In the genomic region with DNA sequence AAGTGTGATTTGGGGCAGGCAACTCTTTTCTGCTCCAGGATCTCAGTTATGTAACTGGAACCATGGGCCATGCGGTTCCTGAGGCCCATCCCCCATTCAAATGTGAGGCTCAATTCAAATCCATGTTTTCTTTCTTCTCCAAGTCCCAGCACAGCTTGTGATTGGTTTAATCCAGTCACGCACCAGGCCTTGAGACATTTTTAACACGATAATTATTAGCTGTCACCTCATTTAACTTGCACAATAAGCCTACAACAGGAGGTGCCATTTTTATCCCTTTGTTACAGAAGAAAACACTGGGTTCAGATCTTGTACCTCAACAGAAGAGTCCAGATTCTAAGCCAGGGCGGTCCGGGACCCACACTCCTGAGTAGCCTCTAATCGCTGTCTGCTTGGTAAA, we compare ENCODE assay signal across 22 mouse cellular contexts. TPM values are rescaled to one million over a fixed set of nuclear protein-coding genes. Genes with fewer than 3 reads are reported as not detected.
A peak's percentile ranks its signal among the peaks of the same experiment; 100 is the strongest.
DNase-seq lines count a peak whose midpoint lies in the region; ATAC-seq and TF ChIP-seq lines count a peak whose summit lies in the region.
"Had no signal": no experiment of that assay in that cellular context is flagged by ENCODE, and none has a peak within 500 bp of the region (broad histone marks: within the 10 kb centered on the region; RNA-seq: fewer than 3 reads in every experiment).

No protein-coding gene starts in this region.

- no peak for TF ChIP-seq CTCF in lung, embryonic 14.5 days (IDR thresholded peaks at IDR 0.05; ENCODE audit: low read depth)
- no peak for TF ChIP-seq CTCF in brain, embryonic 14.5 days (IDR thresholded peaks at IDR 0.05; ENCODE audit: borderline replicate concordance, extremely low read depth, insufficient read depth, insufficient read length)

- H3K27ac ChIP-seq in forebrain, embryonic 12.5 days: 0 out of 2 replicates have a peak overlapping the region, but pooled peaks have one; percentile 46
- H3K27ac ChIP-seq in forebrain, embryonic 10.5 days: no peak overlapping the region
- H3K27ac ChIP-seq in lung, embryonic 14.5 days (ENCODE audit: low read depth): peak overlapping the region; percentile 63; the same call in 1 of the 2 replicates
- peak overlapping the region; percentile 75 for H3K27ac ChIP-seq in forebrain, embryonic 16.5 days (ENCODE audit: low read length)
- H3K27ac ChIP-seq: embryonic facial prominence, embryonic 15.5 days; hindbrain, embryonic 15.5 days; limb, embryonic 13.5 days; liver, embryonic 13.5 days; midbrain, embryonic 12.5 days had no signal

- DNase-seq in forebrain, embryonic 10.5 days (ENCODE audit: extremely low spot score, low spot score): no peak
- DNase-seq in lung, embryonic 14.5 days: peak; percentile 58
- no peak for DNase-seq in lung, adult 18-20 months
- DNase-seq in brain, embryonic 14.5 days (ENCODE audit: low read depth): peak; percentile 74
- DNase-seq in kidney, adult 11 months: no peak
- DNase-seq: adrenal gland, postnatal 25 days; cerebellum, adult 8-10 months; gastrocnemius, postnatal 36 days; heart, postnatal 36 days; liver, embryonic 13.5 days; right cerebral cortex, postnatal 4 days; thymus, postnatal 25 days had no signal

- H3K9me3 ChIP-seq in forebrain, embryonic 12.5 days: no peaks in the 10 kb centered on the region
- no peaks in the 10 kb centered on the region for H3K9me3 ChIP-seq in forebrain, embryonic 10.5 days
- no peaks in the 10 kb centered on the region for H3K9me3 ChIP-seq in lung, embryonic 14.5 days (ENCODE audit: low read depth, low read length)
- no peaks in the 10 kb centered on the region for H3K9me3 ChIP-seq in forebrain, embryonic 16.5 days (ENCODE audit: control insufficient read depth, low read length)
- H3K9me3 ChIP-seq: embryonic facial prominence, embryonic 15.5 days; hindbrain, embryonic 15.5 days; limb, embryonic 13.5 days; liver, embryonic 13.5 days; midbrain, embryonic 12.5 days had no signal

- WGBS in forebrain, embryonic 12.5 days: 65% methylated on average over 6 of the region's 6 CpGs
- WGBS in forebrain, embryonic 10.5 days: 82% methylated on average over 6 of the region's 6 CpGs
- WGBS in lung, embryonic 14.5 days: 62% methylated on average over 6 of the region's 6 CpGs
- 46% methylated on average over 6 of the region's 6 CpGs for WGBS in forebrain, embryonic 16.5 days

- H3K36me3 ChIP-seq in forebrain, embryonic 12.5 days (replicated peaks): no peaks in the 10 kb centered on the region
- H3K36me3 ChIP-seq in forebrain, embryonic 10.5 days (replicated peaks): no peaks in the 10 kb centered on the region
- H3K36me3 ChIP-seq in lung, embryonic 14.5 days (ENCODE audit: insufficient read depth): no peaks in the 10 kb centered on the region
- H3K36me3 ChIP-seq in forebrain, embryonic 16.5 days (ENCODE audit: control insufficient read depth, insufficient read depth): no peaks in the 10 kb centered on the region
- H3K36me3 ChIP-seq: embryonic facial prominence, embryonic 15.5 days; hindbrain, embryonic 15.5 days; limb, embryonic 13.5 days; liver, embryonic 13.5 days; midbrain, embryonic 12.5 days had no signal

- peaks cover 12% of the 10 kb centered on the region; the same call in 1 of the 2 replicates for H3K27me3 ChIP-seq in forebrain, embryonic 12.5 days
- H3K27me3 ChIP-seq in forebrain, embryonic 10.5 days (ENCODE audit: poor library complexity, severe bottlenecking): peaks cover 4% of the 10 kb centered on the region; the same call in 1 of the 2 replicates
- H3K27me3 ChIP-seq in lung, embryonic 14.5 days (ENCODE audit: insufficient read depth, low read length): no peaks in the 10 kb centered on the region
- no peaks in the 10 kb centered on the region; the same call in 1 of the 2 replicates for H3K27me3 ChIP-seq in forebrain, embryonic 16.5 days (replicated peaks; ENCODE audit: control insufficient read depth, insufficient read depth, low read length)
- H3K27me3 ChIP-seq: embryonic facial prominence, embryonic 15.5 days; limb, embryonic 13.5 days had no signal

- H3K9ac ChIP-seq in forebrain, embryonic 12.5 days: no peak overlapping the region
- H3K9ac ChIP-seq in lung, embryonic 14.5 days: no peak overlapping the region
- H3K9ac ChIP-seq in forebrain, embryonic 16.5 days (replicated peaks; ENCODE audit: low read depth, low read length): no peak overlapping the region
- H3K9ac ChIP-seq: embryonic facial prominence, embryonic 15.5 days; hindbrain, embryonic 15.5 days; limb, embryonic 13.5 days; liver, embryonic 13.5 days; midbrain, embryonic 12.5 days had no signal

- no peak for TF ChIP-seq POLR2A in brain, embryonic 14.5 days (IDR thresholded peaks at IDR 0.05; ENCODE audit: borderline replicate concordance, extremely low read depth, insufficient read depth, insufficient read length, poor library complexity, severe bottlenecking)

- H3K4me3 ChIP-seq in forebrain, embryonic 12.5 days (replicated peaks): no peak overlapping the region
- no peak overlapping the region for H3K4me3 ChIP-seq in forebrain, embryonic 10.5 days
- H3K4me3 ChIP-seq in lung, embryonic 14.5 days (ENCODE audit: low read depth, low read length): no peak overlapping the region
- no peak overlapping the region for H3K4me3 ChIP-seq in forebrain, embryonic 16.5 days (replicated peaks; ENCODE audit: low read length)
- H3K4me3 ChIP-seq: embryonic facial prominence, embryonic 15.5 days; hindbrain, embryonic 15.5 days; limb, embryonic 13.5 days; liver, embryonic 13.5 days; midbrain, embryonic 12.5 days had no signal

- no peak overlapping the region for H3K4me2 ChIP-seq in forebrain, embryonic 12.5 days
- no peak overlapping the region; the same call in 1 of the 2 replicates for H3K4me2 ChIP-seq in lung, embryonic 14.5 days
- no peak overlapping the region for H3K4me2 ChIP-seq in forebrain, embryonic 16.5 days (ENCODE audit: low read length)
- H3K4me2 ChIP-seq: embryonic facial prominence, embryonic 15.5 days; heart, embryonic 11.5 days; hindbrain, embryonic 15.5 days; limb, embryonic 13.5 days; liver, embryonic 13.5 days; midbrain, embryonic 12.5 days had no signal

- peaks cover 10% of the 10 kb centered on the region; the same call in 1 of the 2 replicates for H3K4me1 ChIP-seq in forebrain, embryonic 12.5 days
- H3K4me1 ChIP-seq in forebrain, embryonic 10.5 days: peaks cover 10% of the 10 kb centered on the region
- peaks cover 19% of the 10 kb centered on the region for H3K4me1 ChIP-seq in lung, embryonic 14.5 days (ENCODE audit: insufficient read depth)
- peaks cover 5% of the 10 kb centered on the region for H3K4me1 ChIP-seq in forebrain, embryonic 16.5 days (replicated peaks; ENCODE audit: control insufficient read depth, insufficient read depth, low read length)
- H3K4me1 ChIP-seq: hindbrain, embryonic 15.5 days had no signal

- ATAC-seq in forebrain, embryonic 12.5 days (ENCODE audit: low FRiP score): no peak
- ATAC-seq in lung, embryonic 14.5 days (ENCODE audit: insufficient read depth): peak; percentile 13; the same call in 1 of the 2 replicates
- peak; percentile 59 for ATAC-seq in forebrain, embryonic 16.5 days
- ATAC-seq in inflammation-experienced regulatory T-cells, adult 6 months: no peak
- ATAC-seq: CD4-positive, CD25-positive, alpha-beta regulatory T cell, adult 4 months; intestine, postnatal 0 days had no signal

RNA-seq across cellular contexts. Expression of a gene that starts 34.4 kb away (rescaled TPM):
- polyA plus RNA-seq in forebrain, embryonic 12.5 days (2016; fragmentation: Nextera tagmentation; extraction: Ambion mirVana): 12.5 and 12.6 TPM in 2 replicates
- 6.8 and 7.4 TPM in 2 replicates for polyA plus RNA-seq in forebrain, embryonic 10.5 days (2016; fragmentation: Nextera tagmentation; extraction: Ambion mirVana)
- 8.4 and 8.5 TPM in 2 replicates for polyA plus RNA-seq in lung, embryonic 14.5 days (2014; fragmentation: Nextera tagmentation; extraction: Ambion mirVana)
- polyA plus RNA-seq in brain, embryonic 14.5 days (2012; rRNA removed): 15.4 and 33.5 TPM in 2 replicates
- polyA plus RNA-seq in forebrain, embryonic 16.5 days (2015; fragmentation: Nextera tagmentation; extraction: Ambion mirVana): 9.3 and 10.9 TPM in 2 replicates
- polyA plus RNA-seq in inflammation-experienced regulatory T-cells, adult 6 months (2017; shearing (Covaris generic)): 1 to 10 TPM in 2 of 3 experiments, under 1 TPM in 1; 0.98 to 1.8 (median 1.5) TPM

RNA-seq across cellular contexts. Expression of a gene that starts 44.5 kb away (rescaled TPM):
- 12.0 and 15.0 TPM in 2 replicates for polyA plus RNA-seq in forebrain, embryonic 12.5 days (2016; fragmentation: Nextera tagmentation; extraction: Ambion mirVana)
- 10.5 and 12.0 TPM in 2 replicates for polyA plus RNA-seq in forebrain, embryonic 10.5 days (2016; fragmentation: Nextera tagmentation; extraction: Ambion mirVana)
- polyA plus RNA-seq in lung, embryonic 14.5 days (2014; fragmentation: Nextera tagmentation; extraction: Ambion mirVana): 17.6 and 21.2 TPM in 2 replicates
- 14.3 and 15.8 TPM in 2 replicates for polyA plus RNA-seq in brain, embryonic 14.5 days (2012; rRNA removed)
- polyA plus RNA-seq in forebrain, embryonic 16.5 days (2015; fragmentation: Nextera tagmentation; extraction: Ambion mirVana): 9.8 and 10.3 TPM in 2 replicates
- polyA plus RNA-seq in inflammation-experienced regulatory T-cells, adult 6 months (2017; shearing (Covaris generic)): under 1 TPM in 1 of 3 experiments, not detected in 2; 0.19 TPM

Comparison
In these comparisons a context has a peak if more than half of its experiments do, and no peak if none do; other contexts are left out.
1. ATAC-seq: peak in lung, embryonic 14.5 days (single experiment) and forebrain, embryonic 16.5 days (single experiment); none in forebrain, embryonic 12.5 days (single experiment) and inflammation-experienced regulatory T-cells, adult 6 months (single experiment).
2. DNase-seq: peak in lung, embryonic 14.5 days (single experiment) and brain, embryonic 14.5 days (single experiment); none in forebrain, embryonic 10.5 days (single experiment), lung, adult 18-20 months (0 of 2) and kidney, adult 11 months (single experiment).